9 mouse cellular contexts compared by ENCODE assay signal in genomic region chr2:12292023-12292820, GRCm38 (mm10). TPM values are rescaled to one million over a fixed set of nuclear protein-coding genes. Genes with fewer than 3 reads are reported as not detected.
A peak's percentile ranks its signal among the peaks of the same experiment; 100 is the strongest.
DNase-seq lines count a peak whose midpoint lies in the region; ATAC-seq and TF ChIP-seq lines count a peak whose summit lies in the region.
"Had no signal": no experiment of that assay in that cellular context is flagged by ENCODE, and none has a peak within 500 bp of the region (broad histone marks: within the 10 kb centered on the region; RNA-seq: fewer than 3 reads in every experiment).

No protein-coding gene starts in this region.

- peak; percentile 93 for DNase-seq in brain, embryonic 14.5 days (ENCODE audit: low read depth)
- peak; percentile 72 for DNase-seq in layer of hippocampus, adult 9-10 months (ENCODE audit: low spot score)
- DNase-seq in adrenal gland, postnatal 10 days = no peak
- no peak for DNase-seq in B cell, adult 2 months
- DNase-seq in ovary, adult 18-20 months (ENCODE audit: low spot score) = no peak

- H3K27ac ChIP-seq in forebrain, embryonic 15.5 days (replicated peaks) = peak overlapping the region; percentile 85
- no peak overlapping the region for H3K27ac ChIP-seq in midbrain, embryonic 15.5 days
- H3K27ac ChIP-seq in intestine, embryonic 16.5 days (ENCODE audit: low read length) = no peak overlapping the region
- H3K27ac ChIP-seq: liver, embryonic 14.5 days had no signal

- H3K9me3 ChIP-seq in forebrain, embryonic 15.5 days = no peaks in the 10 kb centered on the region
- no peaks in the 10 kb centered on the region for H3K9me3 ChIP-seq in midbrain, embryonic 15.5 days
- no peaks in the 10 kb centered on the region for H3K9me3 ChIP-seq in intestine, embryonic 16.5 days (ENCODE audit: control insufficient read depth, low read length)

- peaks cover 12% of the 10 kb centered on the region for H3K4me1 ChIP-seq in forebrain, embryonic 15.5 days
- H3K4me1 ChIP-seq in midbrain, embryonic 15.5 days = no peaks in the 10 kb centered on the region
- no peaks in the 10 kb centered on the region for H3K4me1 ChIP-seq in intestine, embryonic 16.5 days (ENCODE audit: control insufficient read depth, insufficient read depth, low read length)

- ATAC-seq in forebrain, embryonic 15.5 days (replicated peaks) = peak; percentile 96
- ATAC-seq in midbrain, embryonic 15.5 days (replicated peaks) = peak; percentile 87
- no peak for ATAC-seq in intestine, embryonic 16.5 days

- no peak for TF ChIP-seq POLR2A in brain, embryonic 14.5 days (IDR thresholded peaks at IDR 0.05; ENCODE audit: borderline replicate concordance, extremely low read depth, insufficient read depth, insufficient read length, poor library complexity, severe bottlenecking)

- H3K36me3 ChIP-seq in forebrain, embryonic 15.5 days = no peaks in the 10 kb centered on the region
- no peaks in the 10 kb centered on the region for H3K36me3 ChIP-seq in midbrain, embryonic 15.5 days (replicated peaks)
- H3K36me3 ChIP-seq in intestine, embryonic 16.5 days (ENCODE audit: control insufficient read depth, insufficient read depth, low read length) = no peaks in the 10 kb centered on the region

- H3K4me2 ChIP-seq in forebrain, embryonic 15.5 days (replicated peaks) = no peak overlapping the region
- no peak overlapping the region for H3K4me2 ChIP-seq in midbrain, embryonic 15.5 days
- H3K4me2 ChIP-seq in intestine, embryonic 16.5 days (ENCODE audit: low read depth, low read length) = no peak overlapping the region

- H3K9ac ChIP-seq in forebrain, embryonic 15.5 days (replicated peaks) = no peak overlapping the region
- H3K9ac ChIP-seq in midbrain, embryonic 15.5 days = no peak overlapping the region
- H3K9ac ChIP-seq in intestine, embryonic 16.5 days (ENCODE audit: low read depth, low read length) = no peak overlapping the region
- H3K9ac ChIP-seq: liver, embryonic 14.5 days had no signal

- H3K27me3 ChIP-seq in forebrain, embryonic 15.5 days = no peaks in the 10 kb centered on the region
- no peaks in the 10 kb centered on the region for H3K27me3 ChIP-seq in midbrain, embryonic 15.5 days (replicated peaks)
- no peaks in the 10 kb centered on the region for H3K27me3 ChIP-seq in intestine, embryonic 16.5 days (replicated peaks; ENCODE audit: control insufficient read depth, insufficient read depth, low read length)

- 28% methylated on average over 8 of the region's 8 CpGs for WGBS in forebrain, embryonic 15.5 days
- WGBS in midbrain, embryonic 15.5 days = 32% methylated on average over 8 of the region's 8 CpGs
- WGBS in intestine, embryonic 16.5 days = 52% methylated on average over 8 of the region's 8 CpGs

- H3K4me3 ChIP-seq in forebrain, embryonic 15.5 days = no peak overlapping the region
- no peak overlapping the region for H3K4me3 ChIP-seq in midbrain, embryonic 15.5 days
- no peak overlapping the region for H3K4me3 ChIP-seq in intestine, embryonic 16.5 days (ENCODE audit: low read length)

- TF ChIP-seq CTCF in brain, embryonic 14.5 days (IDR thresholded peaks at IDR 0.05; ENCODE audit: borderline replicate concordance, extremely low read depth, insufficient read depth, insufficient read length) = no peak

RNA-seq across cellular contexts. Expression of gene Itga8, which starts 9.5 kb away (rescaled TPM):
- 1.9 and 3.1 TPM in 2 replicates for polyA plus RNA-seq in brain, embryonic 14.5 days (2012; rRNA removed)
- 2.3 and 2.5 TPM in 2 replicates for polyA plus RNA-seq in forebrain, embryonic 15.5 days (2015; fragmentation: Nextera tagmentation; extraction: Ambion mirVana)
- polyA plus RNA-seq in midbrain, embryonic 15.5 days (2015; fragmentation: Nextera tagmentation; extraction: Ambion mirVana) = 1.8 and 2.4 TPM in 2 replicates
- 10 to 100 TPM; 21.7 to 24.1 TPM for total RNA-seq in adrenal gland, postnatal 10 days (2021)
- polyA plus RNA-seq in intestine, embryonic 16.5 days (2015; fragmentation: Nextera tagmentation; extraction: Ambion mirVana) = 9.2 and 10.2 TPM in 2 replicates

Comparison
In these comparisons a context has a peak if more than half of its experiments do, and no peak if none do; other contexts are left out.
1. DNase-seq: peak in brain, embryonic 14.5 days (single experiment) and layer of hippocampus, adult 9-10 months (single experiment); none in adrenal gland, postnatal 10 days (single experiment), B cell, adult 2 months (0 of 2) and ovary, adult 18-20 months (single experiment).